Mouse (Mus musculus): ENCODE data around the gene Ppp2r5a. TPM values are rescaled to one million over a fixed set of nuclear protein-coding genes. Genes with fewer than 3 reads are reported as not detected.
A peak's percentile ranks its signal among the peaks of the same experiment; 100 is the strongest.

The Ppp2r5a gene
- 41.1 and 43.4 TPM in 2 replicates for polyA plus RNA-seq (2014; fragmentation: Nextera tagmentation; extraction: Ambion mirVana)

- no peak for ATAC-seq (replicated peaks; ENCODE audit: insufficient number of reproducible peaks, low FRiP score, low TSS enrichment)
- 38% methylated on average over 5 of the region's 5 CpGs for WGBS (ENCODE audit: insufficient replicate concordance)
- no peaks in the 10 kb centered on the region for H3K9me3 ChIP-seq (replicated peaks; ENCODE audit: control insufficient read depth, low read length)
These were observed at the start of gene Ppp2r5a for GRCm38 (mm10) chr1:191403074-191403473. Gene Ppp2r5a (minus strand): TSS chr1:191403272.

GRCm38 (mm10) chr1:191450614-191451013 is 47.5 kb upstream of the Ppp2r5a start:
- Histone ChIP-seq H3K4me2 (no peak overlapping the region), H3K27me3 (ENCODE audit: control insufficient read depth, insufficient read depth, low read length) (no peaks in the 10 kb centered on the region), H3K36me3 (ENCODE audit: control insufficient read depth, insufficient read depth, low read length) (no peaks in the 10 kb centered on the region), H3K9me3 (replicated peaks; ENCODE audit: control insufficient read depth, low read length) (no peaks in the 10 kb centered on the region), H3K4me1 (ENCODE audit: control insufficient read depth, insufficient read depth, low read length) (peaks cover 43% of the 10 kb centered on the region), H3K4me3 (ENCODE audit: low read depth, low read length) (no peak overlapping the region), H3K27ac (ENCODE audit: low read depth, low read length) (0 out of 2 replicates have a peak overlapping the region, but pooled peaks have one; percentile 4), H3K9ac (ENCODE audit: low read depth, low read length) (no peak overlapping the region)
- ATAC-seq (replicated peaks; ENCODE audit: insufficient number of reproducible peaks, low FRiP score, low TSS enrichment), result no peak
- WGBS (ENCODE audit: insufficient replicate concordance), result 26% methylated on average over 5 of the region's 5 CpGs

More at GRCm38 (mm10) chr1:191403074-191403473, at the start of gene Ppp2r5a:
- H3K4me3 ChIP-seq (ENCODE audit: low read depth, low read length), result no peak within 1 kb of the TSS
- no peak within 1 kb of the TSS; the same call in 1 of the 2 replicates for H3K4me2 ChIP-seq
- no peaks in the 10 kb centered on the region for H3K36me3 ChIP-seq (ENCODE audit: control insufficient read depth, insufficient read depth, low read length)
- H3K27me3 ChIP-seq (ENCODE audit: control insufficient read depth, insufficient read depth, low read length), result no peaks in the 10 kb centered on the region
- no peak within 1 kb of the TSS for H3K27ac ChIP-seq (ENCODE audit: low read depth, low read length)
- H3K9ac ChIP-seq (ENCODE audit: low read depth, low read length), result 0 out of 2 replicates have a peak within 1 kb of the TSS, but pooled peaks have one; percentile 6
- H3K4me1 ChIP-seq (ENCODE audit: control insufficient read depth, insufficient read depth, low read length), result peaks cover 14% of the 10 kb centered on the region

GRCm38 (mm10) chr1:191449537-191449936 is 46.5 kb upstream of the Ppp2r5a start:
- H3K9ac ChIP-seq (ENCODE audit: low read depth, low read length), result no peak overlapping the region
- no peaks in the 10 kb centered on the region for H3K36me3 ChIP-seq (ENCODE audit: control insufficient read depth, insufficient read depth, low read length)
- H3K9me3 ChIP-seq (replicated peaks; ENCODE audit: control insufficient read depth, low read length), result no peaks in the 10 kb centered on the region
- H3K27ac ChIP-seq (ENCODE audit: low read depth, low read length), result no peak overlapping the region
- ATAC-seq (replicated peaks; ENCODE audit: insufficient number of reproducible peaks, low FRiP score, low TSS enrichment), result no peak
- peaks cover 35% of the 10 kb centered on the region for H3K4me1 ChIP-seq (ENCODE audit: control insufficient read depth, insufficient read depth, low read length)
- no peak overlapping the region for H3K4me3 ChIP-seq (ENCODE audit: low read depth, low read length)
- no peaks in the 10 kb centered on the region for H3K27me3 ChIP-seq (ENCODE audit: control insufficient read depth, insufficient read depth, low read length)
- no peak overlapping the region for H3K4me2 ChIP-seq
- WGBS (ENCODE audit: insufficient replicate concordance), result 67% methylated on average over 4 of the region's 4 CpGs

GRCm38 (mm10) chr1:191447391-191448016 is 44.4 kb upstream of the Ppp2r5a start:
- Histone ChIP-seq H3K36me3 (ENCODE audit: control insufficient read depth, insufficient read depth, low read length) (no peaks in the 10 kb centered on the region), H3K9me3 (replicated peaks; ENCODE audit: control insufficient read depth, low read length) (no peaks in the 10 kb centered on the region), H3K4me1 (ENCODE audit: control insufficient read depth, insufficient read depth, low read length) (peaks cover 24% of the 10 kb centered on the region), H3K9ac (ENCODE audit: low read depth, low read length) (no peak overlapping the region), H3K27me3 (ENCODE audit: control insufficient read depth, insufficient read depth, low read length) (no peaks in the 10 kb centered on the region), H3K4me2 (no peak overlapping the region; the same call in 1 of the 2 replicates), H3K4me3 (ENCODE audit: low read depth, low read length) (no peak overlapping the region), H3K27ac (ENCODE audit: low read depth, low read length) (peak overlapping the region; percentile 29; the same call in 1 of the 2 replicates)
- WGBS (ENCODE audit: insufficient replicate concordance), result 83% methylated on average over 6 of the region's 6 CpGs
- no peak for ATAC-seq (replicated peaks; ENCODE audit: insufficient number of reproducible peaks, low FRiP score, low TSS enrichment)

GRCm38 (mm10) chr1:191446307-191446706 is 43.2 kb upstream of the Ppp2r5a start:
- WGBS (ENCODE audit: insufficient replicate concordance), result 64% methylated on average over 5 of the region's 5 CpGs
- Histone ChIP-seq H3K4me1 (ENCODE audit: control insufficient read depth, insufficient read depth, low read length) (peaks cover 24% of the 10 kb centered on the region), H3K4me2 (no peak overlapping the region), H3K4me3 (ENCODE audit: low read depth, low read length) (no peak overlapping the region), H3K36me3 (ENCODE audit: control insufficient read depth, insufficient read depth, low read length) (no peaks in the 10 kb centered on the region), H3K9me3 (replicated peaks; ENCODE audit: control insufficient read depth, low read length) (no peaks in the 10 kb centered on the region), H3K9ac (ENCODE audit: low read depth, low read length) (no peak overlapping the region), H3K27me3 (ENCODE audit: control insufficient read depth, insufficient read depth, low read length) (no peaks in the 10 kb centered on the region), H3K27ac (ENCODE audit: low read depth, low read length) (no peak overlapping the region)
- no peak for ATAC-seq (replicated peaks; ENCODE audit: insufficient number of reproducible peaks, low FRiP score, low TSS enrichment)

- 38% methylated on average over 9 of the region's 9 CpGs for WGBS (ENCODE audit: insufficient replicate concordance)
These were observed 42.8 kb upstream of the Ppp2r5a start for GRCm38 (mm10) chr1:191445831-191446258.

GRCm38 (mm10) chr1:191445401-191445800 is 42.3 kb upstream of the Ppp2r5a start:
- Histone ChIP-seq H3K36me3 (ENCODE audit: control insufficient read depth, insufficient read depth, low read length) (no peaks in the 10 kb centered on the region), H3K9ac (ENCODE audit: low read depth, low read length) (no peak overlapping the region), H3K4me2 (no peak overlapping the region), H3K27me3 (ENCODE audit: control insufficient read depth, insufficient read depth, low read length) (no peaks in the 10 kb centered on the region), H3K27ac (ENCODE audit: low read depth, low read length) (no peak overlapping the region), H3K9me3 (replicated peaks; ENCODE audit: control insufficient read depth, low read length) (no peaks in the 10 kb centered on the region), H3K4me3 (ENCODE audit: low read depth, low read length) (no peak overlapping the region), H3K4me1 (ENCODE audit: control insufficient read depth, insufficient read depth, low read length) (peaks cover 19% of the 10 kb centered on the region)
- WGBS (ENCODE audit: insufficient replicate concordance), result 81% methylated on average over 12 of the region's 12 CpGs
- ATAC-seq (replicated peaks; ENCODE audit: insufficient number of reproducible peaks, low FRiP score, low TSS enrichment), result no peak

More at GRCm38 (mm10) chr1:191445831-191446258, 42.8 kb upstream of the Ppp2r5a start:
- Histone ChIP-seq H3K4me1 (ENCODE audit: control insufficient read depth, insufficient read depth, low read length) (peaks cover 24% of the 10 kb centered on the region), H3K9me3 (replicated peaks; ENCODE audit: control insufficient read depth, low read length) (no peaks in the 10 kb centered on the region), H3K9ac (ENCODE audit: low read depth, low read length) (no peak overlapping the region), H3K36me3 (ENCODE audit: control insufficient read depth, insufficient read depth, low read length) (no peaks in the 10 kb centered on the region), H3K4me3 (ENCODE audit: low read depth, low read length) (no peak overlapping the region), H3K27me3 (ENCODE audit: control insufficient read depth, insufficient read depth, low read length) (no peaks in the 10 kb centered on the region), H3K27ac (ENCODE audit: low read depth, low read length) (no peak overlapping the region), H3K4me2 (no peak overlapping the region)
- ATAC-seq (replicated peaks; ENCODE audit: insufficient number of reproducible peaks, low FRiP score, low TSS enrichment), result no peak

- H3K36me3 ChIP-seq (ENCODE audit: control insufficient read depth, insufficient read depth, low read length), result no peaks in the 10 kb centered on the region
- H3K9ac ChIP-seq (ENCODE audit: low read depth, low read length), result no peak overlapping the region
- H3K9me3 ChIP-seq (replicated peaks; ENCODE audit: control insufficient read depth, low read length), result no peaks in the 10 kb centered on the region
- no peak overlapping the region for H3K4me2 ChIP-seq
- no peaks in the 10 kb centered on the region for H3K27me3 ChIP-seq (ENCODE audit: control insufficient read depth, insufficient read depth, low read length)
- no peak overlapping the region for H3K4me3 ChIP-seq (ENCODE audit: low read depth, low read length)
- 52% methylated on average over 1 of the region's 1 CpGs for WGBS (ENCODE audit: insufficient replicate concordance)
- no peak for ATAC-seq (replicated peaks; ENCODE audit: insufficient number of reproducible peaks, low FRiP score, low TSS enrichment)
- H3K4me1 ChIP-seq (ENCODE audit: control insufficient read depth, insufficient read depth, low read length), result peaks cover 12% of the 10 kb centered on the region
- H3K27ac ChIP-seq (ENCODE audit: low read depth, low read length), result no peak overlapping the region
These were observed 41.4 kb upstream of the Ppp2r5a start for GRCm38 (mm10) chr1:191444467-191444866.

- Histone ChIP-seq H3K27me3 (ENCODE audit: control insufficient read depth, insufficient read depth, low read length) (no peaks in the 10 kb centered on the region), H3K9ac (ENCODE audit: low read depth, low read length) (no peak overlapping the region), H3K27ac (ENCODE audit: low read depth, low read length) (no peak overlapping the region), H3K4me2 (no peak overlapping the region), H3K9me3 (replicated peaks; ENCODE audit: control insufficient read depth, low read length) (no peaks in the 10 kb centered on the region), H3K4me1 (ENCODE audit: control insufficient read depth, insufficient read depth, low read length) (peaks cover 14% of the 10 kb centered on the region), H3K4me3 (ENCODE audit: low read depth, low read length) (no peak overlapping the region), H3K36me3 (ENCODE audit: control insufficient read depth, insufficient read depth, low read length) (no peaks in the 10 kb centered on the region)
- 55% methylated on average over 3 of the region's 3 CpGs for WGBS (ENCODE audit: insufficient replicate concordance)
- no peak for ATAC-seq (replicated peaks; ENCODE audit: insufficient number of reproducible peaks, low FRiP score, low TSS enrichment)
These were observed 35.9 kb upstream of the Ppp2r5a start for GRCm38 (mm10) chr1:191439011-191439410.

All from heart, embryonic 11.5 days (tissue).